Mouse (Mus musculus): ENCODE measurements around the gene Ptchd4.

GRCm38 (mm10) chr17:42430380-42430779 is 114.6 kb downstream of the Ptchd4 start:
- TF ChIP-seq CTCF (IDR thresholded peaks at IDR 0.05; ENCODE audit: low read depth) (no peak), EP300 (IDR thresholded peaks at IDR 0.05; ENCODE audit: low read depth) (no peak)
